Mouse (Mus musculus) embryonic stem cell, embryonic (primary cell): Measurements from ENCODE around the gene Inpp1.

Experiments used
- CTCF ChIA-PET, 4 experiments: fragments of 300-600 bp in 2 of 4; fragments of 350-600 bp in 2 of 4; sonication (Branson Sonifier 250); formaldehyde crosslinking; loops; one replicate each; lab custom pipeline; 2022; ENCODE audit warnings: inconsistent platforms in 2 of 4; lab: Charles Lee
- POLR2A ChIA-PET, 4 experiments: fragments of 300-600 bp in 2 of 4; fragments of 350-600 bp in 2 of 4; sonication (Branson Sonifier 250); formaldehyde crosslinking; loops; one replicate each; lab custom pipeline; 2022; ENCODE audit warnings: antibody characterized with exemption in 4 of 4, inconsistent platforms in 1 of 4; lab: Charles Lee

Inpp1 gene

DNA sequence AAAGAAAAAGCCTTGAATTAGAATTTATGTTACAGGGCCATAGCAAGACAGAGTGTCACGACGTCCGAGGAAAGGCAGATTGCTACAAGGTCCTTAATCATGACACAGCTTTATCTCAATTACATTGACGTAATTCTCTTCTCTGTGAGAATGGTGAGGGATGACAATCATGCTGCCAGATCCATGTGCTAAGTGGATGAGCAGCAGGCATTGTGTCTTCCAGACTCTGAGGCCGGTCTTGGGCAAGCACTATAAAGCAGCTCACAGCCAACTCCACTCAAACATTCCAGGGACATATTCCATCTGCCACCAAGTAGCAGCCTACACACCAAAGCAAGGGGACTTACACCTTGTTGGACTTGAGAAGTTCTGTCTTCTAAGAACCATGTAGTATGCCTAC, 17.7 kb downstream of the Inpp1 start:
- POLR2A ChIA-PET: no interaction called here
- CTCF ChIA-PET: no interaction called here

DNA sequence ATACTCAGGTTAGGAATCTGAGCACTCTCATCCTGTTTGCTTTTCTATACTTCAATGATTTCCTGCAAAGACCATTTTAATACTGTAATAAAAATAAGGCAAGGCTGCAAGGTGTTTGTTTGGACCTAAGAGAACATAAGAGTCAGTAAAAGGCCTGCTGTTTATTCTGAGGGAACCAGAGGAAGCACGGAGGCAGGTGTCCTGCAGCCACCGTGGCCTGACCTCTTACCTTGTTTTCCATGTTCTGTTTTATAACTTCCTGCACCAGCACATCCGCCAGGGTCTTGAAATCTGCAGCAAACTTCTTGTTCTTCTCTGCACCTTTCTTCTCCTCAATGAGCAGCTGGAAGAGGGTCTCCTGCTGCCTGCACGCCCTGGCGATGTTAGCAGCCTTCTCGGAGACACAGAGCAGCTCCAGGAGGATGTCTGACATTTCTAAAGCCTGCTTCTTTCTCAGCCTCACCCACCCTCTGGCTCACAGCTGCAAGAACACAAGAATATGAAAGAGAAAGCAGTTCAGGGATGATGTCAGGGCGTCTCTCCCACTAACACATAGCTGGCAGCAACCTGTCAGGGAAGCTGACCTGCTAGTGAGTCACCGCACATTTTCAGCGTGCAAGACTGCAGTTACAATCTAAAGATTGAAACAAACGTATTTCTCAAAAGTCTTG, 18.3 kb downstream of the Inpp1 start:
- ChIA-PET CTCF (no interaction called here), POLR2A (no interaction called here)

DNA sequence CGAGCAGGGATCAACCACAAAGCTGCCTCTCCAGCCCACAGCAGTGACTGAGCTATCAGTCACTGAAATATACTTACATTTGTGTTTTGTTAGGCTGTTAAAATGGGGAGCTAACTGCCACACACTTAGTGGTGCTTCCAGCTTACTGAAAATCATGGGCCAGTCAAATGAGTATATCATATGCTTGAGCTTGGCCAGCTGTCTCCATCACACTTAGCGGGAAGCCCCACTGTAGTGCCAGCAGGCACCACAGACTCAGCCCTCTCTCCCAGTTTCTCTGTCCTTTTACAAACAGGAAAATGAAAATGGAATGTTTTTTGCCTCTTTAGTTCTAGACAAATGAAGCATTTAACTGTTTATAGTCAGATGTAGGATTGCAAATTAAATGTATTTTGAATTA, 21.6 kb downstream of the Inpp1 start:
- POLR2A ChIA-PET: no interaction called here
- CTCF ChIA-PET: interaction anchor here in 1 of 4 experiments (1.8 kb wide), 1 partner anchor 48 kb away, joined by 4 read pairs; no protein-coding TSS in a partner anchor

DNA sequence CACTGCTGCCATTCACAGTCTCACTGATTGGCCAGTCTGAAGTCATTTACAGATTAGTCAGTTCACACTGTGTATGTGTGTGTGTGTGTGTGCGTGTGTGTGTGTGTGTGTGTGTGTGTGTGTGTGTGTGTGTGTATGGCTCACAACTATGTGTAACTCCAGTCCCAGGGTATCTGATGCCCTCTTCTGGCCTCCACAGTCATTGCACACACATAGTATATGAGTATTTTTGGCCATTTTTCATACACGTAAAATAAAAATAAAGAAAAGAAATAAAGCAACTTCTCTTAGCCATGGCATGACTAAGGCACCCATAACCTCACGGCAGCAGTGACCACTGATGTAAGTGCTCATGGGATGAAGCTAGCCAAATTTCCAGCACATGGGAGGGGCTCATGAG, 23.8 kb downstream of the Inpp1 start:
- POLR2A ChIA-PET: interaction anchor here in 1 of 4 experiments (0.9 kb wide), 1 partner anchor 53 kb away, joined by 3 read pairs; no protein-coding TSS in a partner anchor

DNA sequence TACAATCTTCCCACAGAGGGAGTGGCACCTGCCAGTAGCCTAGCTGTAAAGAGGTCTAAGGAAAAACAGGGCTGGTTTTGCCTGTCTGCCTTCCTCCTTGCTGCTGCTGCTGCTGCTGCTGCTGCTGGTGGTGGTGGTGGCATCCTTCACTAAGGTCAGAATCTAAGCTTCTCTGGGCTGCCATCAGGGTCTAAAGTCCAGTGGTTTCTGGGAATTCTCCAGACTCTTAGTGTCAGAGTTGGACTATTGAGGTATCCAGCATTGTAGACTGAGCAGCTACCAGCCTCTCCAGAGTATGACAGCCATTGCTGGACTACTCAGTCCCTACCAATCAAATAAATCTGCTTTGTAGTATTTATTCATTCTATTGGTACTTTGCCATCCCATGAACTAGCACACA, 24.8 kb downstream of the Inpp1 start:
- POLR2A ChIA-PET: interaction anchor here in 1 of 4 experiments (1.0 kb wide), 1 partner anchor 52 kb away, joined by 3 read pairs; the partner anchor contains the start of gene Hibch

More for the DNA sequence above, 23.8 kb downstream of the Inpp1 start:
- CTCF ChIA-PET: interaction anchor here (0.6 to 0.8 kb wide), 6 partner anchors 10 to 676 kb away, joined by 3 to 9 read pairs (median 4); no protein-coding TSS in a partner anchor

DNA sequence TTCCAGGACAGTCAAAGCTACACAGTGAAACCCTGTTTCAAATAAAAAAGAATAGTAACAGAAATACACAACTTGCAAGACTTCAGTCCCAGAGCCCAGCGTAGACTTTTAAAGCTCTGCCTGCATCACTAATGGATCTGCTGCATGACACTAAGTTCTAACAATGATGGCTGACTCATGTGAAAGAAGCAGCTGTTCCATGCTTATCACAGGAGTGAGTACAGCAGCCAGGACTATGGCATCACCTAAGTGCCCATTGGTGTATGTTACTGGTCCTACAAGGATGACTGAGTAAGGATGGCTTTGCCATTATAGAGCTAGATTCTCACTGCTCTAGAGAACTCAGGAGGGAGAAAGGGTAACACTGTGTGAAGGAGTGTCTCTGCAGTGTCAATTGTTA, 30.2 kb downstream of the Inpp1 start:
- POLR2A ChIA-PET: interaction anchor here in 1 of 4 experiments (1.1 to 1.4 kb wide), 3 partner anchors 9 to 142 kb away, joined by 3 read pairs; no protein-coding TSS in a partner anchor
- CTCF ChIA-PET: no interaction called here

More for the DNA sequence above, 24.8 kb downstream of the Inpp1 start:
- CTCF ChIA-PET: no interaction called here

DNA sequence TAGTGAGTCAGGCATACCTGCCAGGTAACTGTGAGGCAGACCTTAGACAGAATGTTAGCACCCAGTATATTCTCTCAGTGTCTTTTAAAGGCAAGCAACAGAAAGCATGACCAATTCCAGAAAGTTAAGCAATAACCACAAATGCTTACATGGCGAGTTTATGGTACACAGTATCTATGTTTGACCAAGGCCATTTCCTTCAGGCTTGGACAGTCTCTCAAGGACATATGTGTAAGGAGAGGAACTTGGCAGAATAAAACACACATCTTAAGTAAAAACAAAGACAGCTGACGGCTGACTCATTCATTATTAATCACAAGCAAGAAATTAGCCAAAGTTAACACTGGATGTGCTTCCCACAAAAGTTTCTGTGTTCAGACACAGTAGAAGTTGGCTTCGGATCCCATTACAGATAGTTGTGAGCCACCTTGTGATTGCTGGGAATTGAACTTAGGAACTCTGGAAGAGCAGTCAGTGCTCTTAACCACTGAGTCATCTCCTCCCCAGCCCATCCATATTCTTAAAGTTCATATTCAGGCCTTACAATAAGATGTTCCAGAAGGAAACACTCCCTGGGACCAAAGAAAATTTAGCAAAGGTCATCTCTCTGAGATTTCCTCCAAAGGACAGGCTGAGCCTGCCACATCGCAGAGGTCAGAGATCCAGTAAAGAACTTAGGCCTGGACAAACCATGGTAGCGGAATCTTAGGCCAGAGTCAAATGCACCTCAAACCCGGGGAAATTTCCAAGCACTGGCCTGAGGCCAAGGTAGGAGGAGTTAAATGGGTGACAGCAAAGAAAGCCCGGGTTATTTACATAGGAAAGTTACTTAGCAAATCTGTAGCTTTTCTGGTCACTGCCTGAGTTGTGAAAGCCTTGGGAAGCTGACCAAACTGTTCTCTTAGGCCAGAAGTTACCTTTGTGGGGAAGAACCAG, 52.0 kb downstream of the Inpp1 start:
- CTCF ChIA-PET: interaction anchor here in 1 of 4 experiments (0.6 kb wide), 1 partner anchor 14 kb away, joined by 4 read pairs; no protein-coding TSS in a partner anchor

DNA sequence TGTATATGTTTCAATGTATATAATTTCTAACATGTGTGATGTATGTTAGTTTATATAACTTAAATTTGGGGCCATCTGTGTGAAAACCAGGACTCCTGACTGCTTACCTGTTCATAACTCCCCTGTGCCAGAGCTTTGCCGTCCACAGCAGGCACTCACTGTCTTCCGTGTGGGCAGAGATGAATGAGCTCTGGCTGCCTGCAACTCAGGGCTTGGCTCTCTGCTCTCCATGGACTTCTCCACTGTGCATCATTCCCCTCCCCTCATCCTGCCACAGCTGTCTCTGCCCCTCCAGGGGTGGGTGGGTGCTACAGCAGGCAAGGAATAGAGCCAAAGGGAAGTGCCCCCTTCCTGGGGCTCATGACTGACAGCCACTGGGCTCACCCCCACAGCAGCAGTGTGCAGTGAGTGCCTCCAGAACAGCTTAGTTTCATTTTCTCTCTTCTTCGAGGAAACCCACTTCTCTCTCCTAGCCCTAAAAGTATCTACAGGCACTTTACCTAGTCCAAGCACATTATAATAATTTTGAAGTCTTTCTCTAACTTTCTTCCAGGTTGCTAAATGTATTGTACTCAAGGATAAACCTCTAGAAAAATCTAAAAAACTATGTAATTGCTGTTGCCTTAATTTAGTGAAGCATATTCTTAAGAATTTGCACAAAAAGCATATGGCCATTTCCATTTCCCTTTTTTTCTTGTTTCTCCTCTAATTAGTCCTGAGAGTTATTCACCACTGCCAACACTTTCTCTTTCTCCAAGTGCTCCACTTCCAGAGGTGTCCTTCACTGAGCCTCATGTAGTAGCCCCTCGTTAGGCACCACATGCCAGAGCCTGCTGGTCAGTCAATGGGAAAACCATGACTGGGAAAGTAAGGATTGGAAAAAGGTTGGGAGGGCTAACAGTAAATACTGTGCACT, 53.3 kb downstream of the Inpp1 start:
- ChIA-PET POLR2A (no interaction called here), CTCF (no interaction called here)

More for the DNA sequence above, 52.0 kb downstream of the Inpp1 start:
- POLR2A ChIA-PET: interaction anchor here in 1 of 4 experiments (0.6 kb wide), 1 partner anchor 181 kb away, joined by 3 read pairs; no protein-coding TSS in a partner anchor

DNA sequence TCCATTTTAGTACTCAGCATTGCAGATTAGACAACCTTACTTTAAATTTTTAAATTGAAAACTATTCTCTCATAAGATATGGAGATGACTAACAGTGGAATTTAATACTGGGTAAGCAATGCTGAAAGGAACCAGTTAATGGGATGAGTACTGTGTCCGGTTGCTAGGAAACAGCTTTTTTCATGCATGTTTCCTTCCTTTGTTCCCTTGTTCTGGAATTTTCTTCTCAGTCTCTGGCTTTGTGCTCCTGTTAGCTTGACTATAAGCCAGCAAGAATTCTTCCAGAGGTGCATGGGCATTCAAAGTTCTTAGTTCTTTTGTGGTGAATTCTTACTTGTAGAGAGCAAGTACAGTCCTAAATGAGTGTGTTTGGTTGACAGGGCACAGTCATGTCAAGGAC, 59.3 kb downstream of the Inpp1 start:
- POLR2A ChIA-PET: interaction anchor here in 2 of 4 experiments (0.6 to 0.9 kb wide), 2 partner anchors 171 to 195 kb away, joined by 3 to 4 read pairs; no protein-coding TSS in a partner anchor

DNA sequence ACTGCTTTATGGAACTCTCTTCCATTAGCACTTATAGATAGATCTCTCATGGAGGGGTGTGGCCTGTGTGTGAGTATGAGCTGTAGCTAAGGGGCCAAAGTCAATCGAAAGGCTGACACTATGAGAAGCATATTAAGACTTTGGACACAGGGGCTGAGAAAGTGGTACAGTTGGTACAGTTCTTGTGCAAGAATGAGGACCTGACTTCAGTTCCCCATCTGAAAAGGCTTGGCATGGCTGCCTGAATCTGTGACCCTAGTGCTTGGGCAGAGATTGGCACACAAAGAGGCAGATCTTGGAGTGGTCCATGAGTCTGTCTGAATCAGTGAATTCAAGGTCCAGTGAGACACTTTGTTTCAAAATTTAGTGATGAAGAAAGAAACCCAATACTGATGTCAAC, 63.2 kb downstream of the Inpp1 start:
- ChIA-PET CTCF (interaction anchor here in 1 of 4 experiments (0.6 kb wide), 1 partner anchor 124 kb away, joined by 9 read pairs; the partner anchor contains the start of gene Nemp2), POLR2A (no interaction called here)

More for the DNA sequence above, 59.3 kb downstream of the Inpp1 start:
- CTCF ChIA-PET: interaction anchor here in 2 of 4 experiments (1.2 to 1.4 kb wide), 2 partner anchors 10 to 207 kb away, joined by 3 read pairs; no protein-coding TSS in a partner anchor

DNA sequence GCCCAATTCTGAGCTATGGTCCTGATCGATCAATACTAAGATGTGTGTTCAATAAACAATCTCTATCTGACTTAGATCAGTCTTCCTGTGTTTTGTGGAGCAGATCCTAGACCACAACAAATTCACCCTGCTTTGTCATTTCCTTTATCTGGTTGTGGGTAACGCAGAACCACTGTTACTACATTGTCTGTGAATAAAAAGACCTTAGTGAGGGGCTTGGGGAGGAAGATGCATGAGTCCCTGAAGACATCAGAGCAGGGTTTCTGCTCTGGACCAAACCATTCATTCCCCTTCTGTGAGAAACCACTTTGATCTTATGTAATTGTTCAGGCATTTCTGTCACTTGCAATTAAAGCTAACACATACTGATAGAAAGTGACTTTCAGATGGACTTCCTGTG, 63.7 kb downstream of the Inpp1 start:
- CTCF ChIA-PET: interaction anchor here in 1 of 4 experiments (1.2 kb wide), 1 partner anchor 211 kb away, joined by 3 read pairs; no protein-coding TSS in a partner anchor
- POLR2A ChIA-PET: no interaction called here

DNA sequence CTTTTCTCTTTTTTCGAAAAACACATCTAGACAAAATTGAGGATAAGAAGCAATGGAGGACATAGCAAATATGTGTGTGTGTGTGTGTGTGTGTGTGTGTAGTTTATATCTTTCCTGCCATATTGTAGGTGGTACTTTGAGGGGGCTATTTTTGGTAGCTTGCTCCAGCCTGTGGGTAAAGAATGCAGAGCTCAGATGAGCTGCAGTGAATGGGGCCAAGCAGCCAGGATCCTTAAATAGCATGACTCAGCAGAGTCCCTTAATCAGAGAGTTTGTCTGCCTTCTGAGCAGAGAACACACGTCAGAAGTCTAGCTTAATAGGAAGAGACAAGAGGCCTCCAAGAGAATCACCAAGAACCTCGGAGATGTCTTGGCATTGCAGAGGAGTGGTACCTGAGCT, 64.8 kb downstream of the Inpp1 start:
- ChIA-PET POLR2A (interaction anchor here in 2 of 4 experiments (0.6 to 0.7 kb wide), 2 partner anchors 26 to 831 kb away, joined by 3 read pairs; partner anchors contain the start of gene Mfsd6 (in 1 of the 2)), CTCF (interaction anchor here in 2 of 4 experiments (0.6 to 1.2 kb wide), 2 partner anchors 200 to 212 kb away, joined by 3 read pairs; no protein-coding TSS in a partner anchor)

DNA sequence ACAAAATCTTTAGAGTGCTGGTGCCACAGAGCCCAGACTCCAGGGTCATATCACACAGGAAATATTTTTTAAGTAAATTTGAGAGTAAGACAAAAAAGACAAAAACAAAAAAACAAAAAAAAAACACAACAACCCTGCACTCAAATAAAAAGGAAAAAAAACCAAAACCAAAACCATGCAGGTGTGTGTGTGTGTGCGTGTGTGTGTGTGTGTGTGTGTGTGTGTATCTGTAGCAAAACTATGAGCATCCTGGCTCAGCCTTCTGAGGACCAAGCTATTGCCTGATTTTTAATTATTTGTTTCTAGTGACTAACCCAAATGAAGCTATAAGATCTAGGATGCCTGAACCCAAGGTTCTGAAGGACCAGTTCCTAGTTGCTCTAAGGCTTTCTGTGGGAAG, 65.9 kb downstream of the Inpp1 start:
- ChIA-PET CTCF (interaction anchor here in 3 of 4 experiments (0.5 to 0.8 kb wide), 6 partner anchors 9 to 1291 kb away, joined by 3 to 7 read pairs (median 4); no protein-coding TSS in a partner anchor), POLR2A (interaction anchor here in 2 of 4 experiments (0.6 to 0.7 kb wide), 2 partner anchors 12 to 144 kb away, joined by 3 read pairs; no protein-coding TSS in a partner anchor)

DNA sequence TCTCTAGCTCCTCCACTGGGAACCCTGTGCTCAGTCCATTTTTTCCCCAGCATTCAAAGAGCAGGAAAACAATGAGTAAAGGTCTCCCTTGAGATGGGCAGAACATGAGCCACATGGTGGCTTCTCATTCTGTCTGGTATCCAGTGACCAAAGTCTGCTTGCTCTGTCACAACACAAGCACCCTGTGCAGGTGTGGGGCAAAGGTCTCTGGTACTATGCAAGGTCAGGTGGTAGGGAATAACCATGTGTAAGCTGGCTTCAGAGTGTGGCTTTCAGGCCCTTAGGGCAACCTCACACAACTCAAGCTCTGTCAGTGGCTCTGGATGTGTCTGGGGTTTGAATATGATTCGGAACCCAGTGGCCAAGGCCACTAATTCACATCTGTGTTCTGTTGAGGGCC, 67.5 kb downstream of the Inpp1 start:
- ChIA-PET POLR2A (no interaction called here), CTCF (interaction anchor here in 1 of 4 experiments (0.6 kb wide), 1 partner anchor 11 kb away, joined by 3 read pairs; no protein-coding TSS in a partner anchor)

DNA sequence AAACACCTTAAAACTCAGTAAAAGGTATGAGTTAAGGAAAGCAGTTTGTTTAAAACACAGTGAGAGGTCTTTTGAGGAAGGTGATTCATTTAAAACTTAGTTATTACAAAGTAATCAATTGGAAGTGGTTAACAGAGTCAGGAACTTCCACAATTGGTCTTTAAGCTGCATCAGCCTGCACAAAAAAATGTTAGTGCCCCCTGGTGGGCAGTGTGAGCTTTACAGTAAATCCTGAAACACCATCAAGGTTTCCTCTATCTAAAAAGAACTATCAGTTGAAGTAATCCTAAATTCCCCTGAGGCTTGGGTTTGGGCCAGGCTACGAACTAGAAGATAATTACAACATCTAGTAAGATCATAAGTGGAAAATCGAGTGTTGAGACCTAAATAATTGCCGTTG, 69.2 kb downstream of the Inpp1 start:
- CTCF ChIA-PET: interaction anchor here (0.5 to 1.6 kb wide), 16 partner anchors 10 to 648 kb away, joined by 3 to 8 read pairs (median 3); no protein-coding TSS in a partner anchor
- POLR2A ChIA-PET: no interaction called here

DNA sequence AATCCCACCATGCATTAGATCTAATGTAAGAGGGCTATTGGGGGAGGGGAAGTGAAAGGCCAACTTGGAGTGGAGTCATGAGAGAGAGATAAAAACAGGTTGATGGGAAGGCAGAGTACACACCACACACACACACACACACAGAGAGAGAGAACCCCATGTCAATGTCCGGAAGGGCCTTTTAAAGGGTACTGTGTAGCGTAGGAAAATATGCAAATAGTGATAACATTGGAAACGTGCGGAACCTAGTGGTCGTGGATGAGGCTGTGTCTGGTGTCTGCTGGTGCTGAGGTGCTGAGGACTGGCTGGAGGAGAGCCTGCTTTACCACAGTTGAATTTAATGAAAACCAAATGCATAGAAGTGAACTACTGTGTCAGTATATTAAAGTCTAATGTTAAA, 74.9 kb downstream of the Inpp1 start:
- POLR2A ChIA-PET: no interaction called here
- CTCF ChIA-PET: no interaction called here
